Mouse (Mus musculus) liver, adult 2 months (tissue): Measurements from ENCODE around the gene Mef2a. TPM values are rescaled to one million over a fixed set of nuclear protein-coding genes. Genes with fewer than 3 reads are reported as not detected.

Source experiments
- DNase-seq: peaks from one replicate; pipeline ENCODE4 v3.0.0-alpha.2; 2011; ENCODE audit warnings: low read depth, low spot score; ENCODE audit errors: extremely low read depth
- H3K27ac ChIP-seq: fragments of 200-500 bp; replicated peaks from 2 replicates; pipeline ENCODE4 v1.5.1; 2012; ENCODE audit warnings: low read depth, mild to moderate bottlenecking, control low read depth, inconsistent platforms, low read length; ENCODE audit not compliant: insufficient read depth
- H3K27me3 ChIP-seq: fragments of 200-500 bp; 2 replicates; pipeline ENCODE4 v1.6.1; 2012; ENCODE audit warnings: mild to moderate bottlenecking, moderate library complexity, low read length, inconsistent platforms; ENCODE audit not compliant: control insufficient read depth, insufficient read depth
- H3K36me3 ChIP-seq: fragments of 200-500 bp; 2 replicates; pipeline ENCODE4 v1.6.1; 2012; ENCODE audit warnings: low read length, inconsistent platforms; ENCODE audit not compliant: control insufficient read depth, insufficient read depth
- H3K4me1 ChIP-seq: fragments of 200-500 bp; 2 replicates; pipeline ENCODE4 v1.6.1; 2011; ENCODE audit warnings: low read length; ENCODE audit not compliant: control insufficient read depth, insufficient read depth
- H3K4me3 ChIP-seq: fragments of 200-500 bp; 2 replicates; pipeline ENCODE4 v1.5.1; 2011; ENCODE audit warnings: low read depth, mild to moderate bottlenecking, control low read depth, low read length, moderate library complexity; ENCODE audit not compliant: insufficient read depth
- H3K79me2 ChIP-seq: fragments of 200-500 bp; 2 replicates; pipeline ENCODE4 v1.6.1; 2012; ENCODE audit warnings: inconsistent platforms, mild to moderate bottlenecking, low read length, moderate library complexity; ENCODE audit not compliant: control insufficient read depth, insufficient read depth
- H3K9ac ChIP-seq: fragments of 200-500 bp; 2 replicates; pipeline ENCODE4 v1.6.1; 2012; ENCODE audit warnings: low read depth, mild to moderate bottlenecking, control low read depth, inconsistent platforms, low read length
- CTCF ChIP-seq: fragments of 200-500 bp; IDR thresholded peaks from 2 replicates; pipeline ENCODE4 v1.5.1; 2011; ENCODE audit warnings: low read depth, low read length, control low read depth
- POLR2A ChIP-seq: fragments of 200-500 bp; IDR thresholded peaks from 2 replicates; pipeline ENCODE4 v1.6.1; 2011; ENCODE audit warnings: low read length, control low read depth; ENCODE audit not compliant: insufficient read depth; ENCODE audit errors: extremely low read depth
- WGBS: fragments of 180-500 bp; shearing (Covaris S2); methylation state at CpG from one replicate; pipeline ENCODE4 v1.1.7; 2018; 5-methylcytosine and 5-hydroxymethylcytosine counted together
- polyA plus RNA-seq: library from polyadenylated mRNA; depleted of rRNA; stranded (reverse); fragments of >200 nt; gene quantifications from 2 replicates; pipeline ENCODE4 v1.2.3, GENCODE M21; 2012
- total RNA-seq: library from RNA; depleted of rRNA; stranded (reverse); fragments of >200 nt; gene quantifications from 2 replicates; pipeline ENCODE4 v1.2.3, GENCODE M21; 2014

The Mef2a gene
- total and polyA plus RNA-seq, 2 experiments = 12.0 to 24.8 TPM

- WGBS = under 1% methylated on average over 31 of the region's 31 CpGs
- no peaks in the 10 kb centered on the region; the same call in 1 of the 2 replicates for H3K36me3 ChIP-seq
- peaks cover 4% of the 10 kb centered on the region for H3K4me1 ChIP-seq
- 0 out of 2 replicates have a peak, but pooled peaks cover 3% of the 10 kb centered on the region for H3K79me2 ChIP-seq
- H3K27ac ChIP-seq = peak within 1 kb of the TSS; percentile 85
- H3K4me3 ChIP-seq = peak within 1 kb of the TSS; percentile 91
- H3K27me3 ChIP-seq = no peaks in the 10 kb centered on the region
- peak within 1 kb of the TSS; percentile 90 for H3K9ac ChIP-seq
- TF ChIP-seq POLR2A (0 out of 2 replicates have a peak, but pooled peaks have one; percentile 52), CTCF (no peak)
- peak; percentile 94 for DNase-seq
Measured at GRCm38 (mm10) chr7:67222220-67222862, 150.3 kb downstream of the Mef2a start, which contains the start of gene Lysmd4. Gene Lysmd4 (plus strand): TSS chr7:67222544.

- Histone ChIP-seq H3K79me2 (no peaks in the 10 kb centered on the region), H3K36me3 (no peaks in the 10 kb centered on the region), H3K4me3 (no peak overlapping the region), H3K4me1 (no peaks in the 10 kb centered on the region), H3K27ac (no peak overlapping the region), H3K9ac (no peak overlapping the region), H3K27me3 (no peaks in the 10 kb centered on the region)
- WGBS = 88% methylated on average over 3 of the region's 3 CpGs
- TF ChIP-seq POLR2A (no peak), CTCF (peak; percentile 94)
- no peak for DNase-seq
Measured at GRCm38 (mm10) chr7:67217025-67217424, 155.6 kb downstream of the Mef2a start.

- WGBS = 79% methylated on average over 6 of the region's 6 CpGs
- Histone ChIP-seq H3K27ac (no peak overlapping the region), H3K79me2 (no peaks in the 10 kb centered on the region)
Measured at GRCm38 (mm10) chr7:67216351-67216750, 156.3 kb downstream of the Mef2a start.

GRCm38 (mm10) chr7:67213589-67213988 lies 159.1 kb downstream of the Mef2a start:
- Histone ChIP-seq H3K27me3 (no peaks in the 10 kb centered on the region), H3K4me1 (no peaks in the 10 kb centered on the region), H3K9ac (no peak overlapping the region), H3K4me3 (no peak overlapping the region), H3K79me2 (no peaks in the 10 kb centered on the region), H3K27ac (no peak overlapping the region), H3K36me3 (no peaks in the 10 kb centered on the region)
- no peak for DNase-seq
- 78% methylated on average over 1 of the region's 1 CpGs for WGBS
- no peak for TF ChIP-seq CTCF
- TF ChIP-seq POLR2A = no peak

More at GRCm38 (mm10) chr7:67216351-67216750, 156.3 kb downstream of the Mef2a start:
- DNase-seq = no peak
- no peaks in the 10 kb centered on the region for H3K4me1 ChIP-seq
- TF ChIP-seq CTCF (no peak), POLR2A (no peak)
- H3K9ac ChIP-seq = no peak overlapping the region
- H3K36me3 ChIP-seq = no peaks in the 10 kb centered on the region
- H3K4me3 ChIP-seq = no peak overlapping the region
- H3K27me3 ChIP-seq = no peaks in the 10 kb centered on the region

- no peaks in the 10 kb centered on the region for H3K36me3 ChIP-seq
- WGBS = 61% methylated on average over 4 of the region's 4 CpGs
- no peak overlapping the region for H3K9ac ChIP-seq
- no peak overlapping the region for H3K4me3 ChIP-seq
- H3K4me1 ChIP-seq = no peaks in the 10 kb centered on the region
- TF ChIP-seq POLR2A (no peak), CTCF (no peak)
- no peaks in the 10 kb centered on the region for H3K79me2 ChIP-seq
- no peaks in the 10 kb centered on the region for H3K27me3 ChIP-seq
- DNase-seq = no peak
- no peak overlapping the region for H3K27ac ChIP-seq
Measured at GRCm38 (mm10) chr7:67211971-67212370, 160.7 kb downstream of the Mef2a start.

- TF ChIP-seq POLR2A (no peak), CTCF (no peak)
Measured at GRCm38 (mm10) chr7:67211341-67211740, 161.3 kb downstream of the Mef2a start.

More at GRCm38 (mm10) chr7:67211341-67211740, 161.3 kb downstream of the Mef2a start:
- Histone ChIP-seq H3K4me3 (no peak overlapping the region), H3K27me3 (no peaks in the 10 kb centered on the region), H3K4me1 (no peaks in the 10 kb centered on the region), H3K9ac (no peak overlapping the region), H3K79me2 (no peaks in the 10 kb centered on the region), H3K36me3 (no peaks in the 10 kb centered on the region), H3K27ac (no peak overlapping the region)
- 81% methylated on average over 6 of the region's 6 CpGs for WGBS
- no peak for DNase-seq
